In genomic region chr2:75792377-75793203, GRCm38 (mm10) we compare ENCODE assay signal across 8 mouse cellular contexts. TPM values are rescaled to one million over a fixed set of nuclear protein-coding genes. Genes with fewer than 3 reads are reported as not detected.
DNase-seq lines count a peak whose midpoint lies in the region; ATAC-seq and TF ChIP-seq lines count a peak whose summit lies in the region.

No protein-coding gene starts in this region.

- no peak for TF ChIP-seq CTCF in MEL (IDR thresholded peaks at IDR 0.05 in 2 of 3, conservative IDR thresholded peaks at IDR 0.05 in 1 of 3; ENCODE audit: control insufficient read depth in 1 of 3, insufficient read depth in 1 of 3, low read depth in 2 of 3, low read length in 3 of 3, poor library complexity in 1 of 3, severe bottlenecking in 1 of 3)
- TF ChIP-seq CTCF in heart, postnatal 0 days (IDR thresholded peaks at IDR 0.05; ENCODE audit: low read depth): no peak

- H3K36me3 ChIP-seq in MEL (ENCODE audit: control insufficient read depth in 1 of 2, insufficient read depth in 2 of 2, low read length in 2 of 2): peaks cover 0 to 4% of the 10 kb centered on the region in 2 experiments; a peak in 2 of 4 replicates
- H3K36me3 ChIP-seq in heart, postnatal 0 days (replicated peaks; ENCODE audit: control insufficient read depth, insufficient read depth, low read length): no peaks in the 10 kb centered on the region
- H3K36me3 ChIP-seq in liver, embryonic 16.5 days (ENCODE audit: control insufficient read depth, insufficient read depth): no peaks in the 10 kb centered on the region
- H3K36me3 ChIP-seq in hindbrain, embryonic 12.5 days: no peaks in the 10 kb centered on the region

- DNase-seq in embryo, embryonic 10 days (ENCODE audit: low spot score): peak; percentile 70
- DNase-seq in embryo, embryonic 9.5 days (ENCODE audit: extremely low spot score): no peak
- peak; percentile 95 for DNase-seq in MEL (ENCODE audit: low read depth, low spot score)
- DNase-seq in heart, postnatal 0 days (ENCODE audit: low spot score): no peak
- peak; percentile 54 for DNase-seq in testis, postnatal 10 days (ENCODE audit: low spot score)
- DNase-seq in urinary bladder, postnatal 4 days (ENCODE audit: low spot score in 2 of 2): no peak

- peak in 1 of 2 experiments; percentile 56; a peak in 2 of 4 replicates for TF ChIP-seq EP300 in MEL (IDR thresholded peaks at IDR 0.05; ENCODE audit: low read depth in 1 of 2, low read length in 2 of 2)
- no peak for TF ChIP-seq EP300 in heart, postnatal 0 days (IDR thresholded peaks at IDR 0.05; ENCODE audit: low read depth)

- H3K4me1 ChIP-seq in MEL (ENCODE audit: control insufficient read depth in 1 of 2, insufficient read depth in 2 of 2, low read length in 2 of 2): peaks cover 0 to 17% of the 10 kb centered on the region in 2 experiments; a peak in 2 of 4 replicates
- no peaks in the 10 kb centered on the region for H3K4me1 ChIP-seq in heart, postnatal 0 days (ENCODE audit: control insufficient read depth, insufficient read depth)
- peaks cover 3% of the 10 kb centered on the region for H3K4me1 ChIP-seq in liver, embryonic 16.5 days (ENCODE audit: control insufficient read depth, low read depth, low read length)
- peaks cover 4% of the 10 kb centered on the region; the same call in 1 of the 2 replicates for H3K4me1 ChIP-seq in hindbrain, embryonic 12.5 days

- no peaks in the 10 kb centered on the region for H3K9me3 ChIP-seq in MEL (replicated peaks; ENCODE audit: insufficient read depth, low read length)
- H3K9me3 ChIP-seq in heart, postnatal 0 days (replicated peaks; ENCODE audit: control insufficient read depth, low read length): no peaks in the 10 kb centered on the region
- H3K9me3 ChIP-seq in liver, embryonic 16.5 days (replicated peaks; ENCODE audit: control insufficient read depth, low read length): no peaks in the 10 kb centered on the region
- no peaks in the 10 kb centered on the region for H3K9me3 ChIP-seq in hindbrain, embryonic 12.5 days (replicated peaks)

- H3K79me2 ChIP-seq in MEL (ENCODE audit: control insufficient read depth, insufficient read depth, low read length, poor library complexity): no peaks in the 10 kb centered on the region

- H3K4me2 ChIP-seq in heart, postnatal 0 days (ENCODE audit: low read depth, low read length): no peak overlapping the region
- peak overlapping the region; percentile 50 for H3K4me2 ChIP-seq in liver, embryonic 16.5 days (ENCODE audit: low read depth, low read length)
- H3K4me2 ChIP-seq in hindbrain, embryonic 12.5 days (replicated peaks): no peak overlapping the region

- ATAC-seq in heart, postnatal 0 days (ENCODE audit: insufficient read depth, low read depth): peak; percentile 41; the same call in 1 of the 2 replicates
- peak; percentile 82 for ATAC-seq in liver, embryonic 16.5 days (ENCODE audit: low read depth)
- no peak for ATAC-seq in hindbrain, embryonic 12.5 days (ENCODE audit: low FRiP score)

- peak overlapping the region; percentile 56 for H3K4me3 ChIP-seq in MEL (ENCODE audit: control insufficient read depth in 1 of 2, insufficient read depth in 1 of 2, low read depth in 2 of 2, low read length in 2 of 2)
- H3K4me3 ChIP-seq in heart, postnatal 0 days (ENCODE audit: low read depth, low read length): no peak overlapping the region
- no peak overlapping the region; the same call in 1 of the 2 replicates for H3K4me3 ChIP-seq in liver, embryonic 16.5 days (ENCODE audit: low read depth, low read length)
- no peak overlapping the region for H3K4me3 ChIP-seq in hindbrain, embryonic 12.5 days

- peak overlapping the region; percentile 41 for H3K9ac ChIP-seq in MEL (ENCODE audit: control insufficient read depth, low read depth, low read length, poor library complexity, severe bottlenecking)
- H3K9ac ChIP-seq in heart, postnatal 0 days (replicated peaks; ENCODE audit: low read depth, low read length): no peak overlapping the region
- no peak overlapping the region for H3K9ac ChIP-seq in liver, embryonic 16.5 days (ENCODE audit: low read depth, low read length)
- no peak overlapping the region for H3K9ac ChIP-seq in hindbrain, embryonic 12.5 days

- TF ChIP-seq RAD21 in MEL (IDR thresholded peaks at IDR 0.05; ENCODE audit: low read depth, low read length): no peak

- no peak overlapping the region; the same call in 1 of the 2 replicates for H3K27ac ChIP-seq in MEL (ENCODE audit: control insufficient read depth, low read depth, low read length)
- no peak overlapping the region; the same call in 1 of the 2 replicates for H3K27ac ChIP-seq in heart, postnatal 0 days (ENCODE audit: low read depth)
- no peak overlapping the region for H3K27ac ChIP-seq in liver, embryonic 16.5 days (ENCODE audit: low read length)
- no peak overlapping the region for H3K27ac ChIP-seq in hindbrain, embryonic 12.5 days

- no peaks in the 10 kb centered on the region for H3K27me3 ChIP-seq in MEL (ENCODE audit: control insufficient read depth in 1 of 2, insufficient read depth in 2 of 2, low read length in 2 of 2)
- H3K27me3 ChIP-seq in heart, postnatal 0 days (ENCODE audit: control insufficient read depth, insufficient read depth, low read length): no peaks in the 10 kb centered on the region
- no peaks in the 10 kb centered on the region for H3K27me3 ChIP-seq in liver, embryonic 16.5 days (ENCODE audit: control insufficient read depth, insufficient read depth, low read depth, low read length)
- H3K27me3 ChIP-seq in hindbrain, embryonic 12.5 days: no peaks in the 10 kb centered on the region

- WGBS in heart, postnatal 0 days: 53% methylated on average over 12 of the region's 12 CpGs
- WGBS in liver, embryonic 16.5 days (ENCODE audit: insufficient replicate concordance): 15% methylated on average over 12 of the region's 12 CpGs
- 61% methylated on average over 12 of the region's 12 CpGs for WGBS in hindbrain, embryonic 12.5 days

- TF ChIP-seq POLR2A in MEL (IDR thresholded peaks at IDR 0.05; ENCODE audit: control insufficient read depth in 1 of 2, insufficient read depth in 1 of 2, low read depth in 1 of 2, low read length in 2 of 2, poor library complexity in 1 of 2): no peak

TF ChIP-seq in MEL, 35 proteins besides CTCF, POLR2A, EP300 and RAD21:
- TF ChIP-seq MEF2A (IDR thresholded peaks at IDR 0.05; ENCODE audit: extremely low read depth, insufficient replicate concordance, low read depth, low read length, poor library complexity, severe bottlenecking) (no peak), RCOR1 (IDR thresholded peaks at IDR 0.05; ENCODE audit: low read depth, low read length) (peak; percentile 67; the same call in 1 of the 2 replicates), ELF1 (IDR thresholded peaks at IDR 0.05; ENCODE audit: low read depth, low read length) (peak; percentile 47; the same call in 1 of the 2 replicates), SMC3 (IDR thresholded peaks at IDR 0.05; ENCODE audit: low read depth, low read length) (no peak), ETS1 (IDR thresholded peaks at IDR 0.05; ENCODE audit: low read depth, low read length) (peak; percentile 52; the same call in 1 of the 2 replicates), CHD2 (IDR thresholded peaks at IDR 0.05; ENCODE audit: low read length) (peak; percentile 72), NRF1 (IDR thresholded peaks at IDR 0.05; ENCODE audit: insufficient read depth, low read depth, low read length, poor library complexity, severe bottlenecking) (peak; percentile 82), MAZ (IDR thresholded peaks at IDR 0.05; ENCODE audit: low read depth, low read length) (peak; percentile 97), NELFE (IDR thresholded peaks at IDR 0.05; ENCODE audit: low read depth, low read length) (peak; percentile 15; the same call in 1 of the 2 replicates)

RNA-seq across cellular contexts. Expression of gene Agps, which starts 39.4 kb away (rescaled TPM):
- 47.8 and 49.0 TPM in 2 replicates for total RNA-seq in MEL (2012; rRNA removed)
- polyA plus RNA-seq in MEL (2012; ENCODE audit: insufficient read depth in 1 of 2, insufficient read length in 2 of 2, low read depth in 1 of 2, low replicate concordance in 2 of 2, missing spikeins in 1 of 2): 10 to 100 TPM in 1 of 2 experiments, not detected in 1; 32.3 TPM
- total RNA-seq in heart, postnatal 0 days (2014; rRNA removed; ENCODE audit: low replicate concordance): 19.9 and 23.6 TPM in 2 replicates
- 11.8 and 12.4 TPM in 2 replicates for polyA plus RNA-seq in heart, postnatal 0 days (2015; fragmentation: Nextera tagmentation; extraction: Ambion mirVana)
- 10.9 and 11.2 TPM in 2 replicates for polyA plus RNA-seq in liver, embryonic 16.5 days (2015; fragmentation: Nextera tagmentation; extraction: Ambion mirVana)
- polyA plus RNA-seq in hindbrain, embryonic 12.5 days (2016; fragmentation: Nextera tagmentation; extraction: Ambion mirVana): 49.7 and 51.8 TPM in 2 replicates

Comparison
In these comparisons a context has a peak if more than half of its experiments do, and no peak if none do; other contexts are left out.
1. DNase-seq: peak in embryo, embryonic 10 days (single experiment), MEL (single experiment) and testis, postnatal 10 days (single experiment); none in embryo, embryonic 9.5 days (single experiment), heart, postnatal 0 days (single experiment) and urinary bladder, postnatal 4 days (0 of 2).
2. H3K4me3 ChIP-seq: peak in MEL (2 of 2); none in heart, postnatal 0 days (single experiment), liver, embryonic 16.5 days (single experiment) and hindbrain, embryonic 12.5 days (single experiment).